18 mouse cellular contexts compared by ENCODE assay signal in the genomic region with DNA sequence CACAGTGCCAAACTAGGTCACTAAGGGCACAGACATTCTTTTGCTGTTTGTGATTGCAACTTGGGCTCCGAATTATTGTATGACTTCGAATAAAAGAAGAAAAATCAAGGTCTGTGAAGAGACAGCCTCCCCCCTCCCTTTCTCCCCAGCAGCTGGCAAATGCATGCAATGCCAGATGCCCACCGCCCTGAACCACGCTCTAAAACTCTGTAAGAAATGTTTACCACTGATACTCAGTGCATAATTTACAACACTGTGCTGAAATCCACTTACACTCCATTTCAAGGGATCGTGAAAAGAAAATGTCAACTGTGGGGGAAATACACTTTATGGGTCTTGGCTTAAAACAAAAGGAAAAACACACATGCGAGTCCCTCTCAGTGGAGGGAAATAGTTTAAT.
DNase-seq lines count a peak whose midpoint lies in the region; ATAC-seq and TF ChIP-seq lines count a peak whose summit lies in the region.
"Had no signal": no experiment of that assay in that cellular context is flagged by ENCODE, and none has a peak within 500 bp of the region (broad histone marks: within the 10 kb centered on the region; RNA-seq: fewer than 3 reads in every experiment).

No protein-coding gene starts in this region.

- peaks cover 43% of the 10 kb centered on the region for H3K4me1 ChIP-seq in hindbrain, embryonic 12.5 days
- peaks cover 12% of the 10 kb centered on the region for H3K4me1 ChIP-seq in hindbrain, embryonic 16.5 days (ENCODE audit: control insufficient read depth, insufficient read depth, low read depth, low read length)
- peaks cover 57% of the 10 kb centered on the region for H3K4me1 ChIP-seq in neural tube, embryonic 13.5 days (replicated peaks)
- H3K4me1 ChIP-seq in intestine, embryonic 15.5 days (replicated peaks) = peaks cover 34% of the 10 kb centered on the region
- H3K4me1 ChIP-seq in stomach, postnatal 0 days (replicated peaks; ENCODE audit: control insufficient read depth, insufficient read depth) = peaks cover 9% of the 10 kb centered on the region; the same call in 1 of the 2 replicates

- H3K36me3 ChIP-seq in hindbrain, embryonic 12.5 days = no peaks in the 10 kb centered on the region
- no peaks in the 10 kb centered on the region; the same call in 1 of the 2 replicates for H3K36me3 ChIP-seq in hindbrain, embryonic 16.5 days (ENCODE audit: control insufficient read depth, insufficient read depth, low read length)
- H3K36me3 ChIP-seq in neural tube, embryonic 13.5 days = no peaks in the 10 kb centered on the region
- H3K36me3 ChIP-seq in intestine, embryonic 15.5 days = no peaks in the 10 kb centered on the region
- no peaks in the 10 kb centered on the region for H3K36me3 ChIP-seq in stomach, postnatal 0 days (ENCODE audit: control insufficient read depth, insufficient read depth, low read length)
- H3K36me3 ChIP-seq: embryonic facial prominence, embryonic 15.5 days had no signal

- H3K9ac ChIP-seq in hindbrain, embryonic 12.5 days = no peak overlapping the region
- H3K9ac ChIP-seq in hindbrain, embryonic 16.5 days (ENCODE audit: low read depth, low read length) = no peak overlapping the region
- H3K9ac ChIP-seq in neural tube, embryonic 13.5 days = no peak overlapping the region
- no peak overlapping the region for H3K9ac ChIP-seq in intestine, embryonic 15.5 days
- no peak overlapping the region for H3K9ac ChIP-seq in stomach, postnatal 0 days (ENCODE audit: low read length)
- H3K9ac ChIP-seq: embryonic facial prominence, embryonic 15.5 days had no signal

- DNase-seq in neural tube, embryonic 10.5 days (ENCODE audit: extremely low spot score, low spot score) = no peak
- DNase-seq in stomach, postnatal 0 days (ENCODE audit: low spot score) = no peak
- DNase-seq in left cerebral cortex, postnatal 36 days (ENCODE audit: low spot score in 2 of 2) = no peak
- DNase-seq in ovary, adult 18-20 months (ENCODE audit: low spot score) = no peak
- DNase-seq: cerebellum, adult 8-10 months; gastrocnemius, postnatal 36 days; heart, postnatal 14 days; lung, adult 2 months; right cerebral cortex, postnatal 25 days; thymus, adult 2 months had no signal

- no peak for ATAC-seq in hindbrain, embryonic 12.5 days (ENCODE audit: low FRiP score)
- ATAC-seq in hindbrain, embryonic 16.5 days = no peak
- no peak for ATAC-seq in neural tube, embryonic 13.5 days (ENCODE audit: low read depth)
- ATAC-seq in intestine, embryonic 15.5 days = no peak
- ATAC-seq in stomach, postnatal 0 days (ENCODE audit: low FRiP score, low TSS enrichment) = no peak

- H3K4me3 ChIP-seq in hindbrain, embryonic 12.5 days = no peak overlapping the region
- no peak overlapping the region for H3K4me3 ChIP-seq in hindbrain, embryonic 16.5 days (ENCODE audit: low read length)
- H3K4me3 ChIP-seq in neural tube, embryonic 13.5 days = no peak overlapping the region
- no peak overlapping the region for H3K4me3 ChIP-seq in intestine, embryonic 15.5 days (replicated peaks)
- H3K4me3 ChIP-seq in stomach, postnatal 0 days (ENCODE audit: low read depth, low read length) = no peak overlapping the region
- H3K4me3 ChIP-seq: embryonic facial prominence, embryonic 15.5 days; heart, embryonic 10.5 days; left cerebral cortex, adult 2 months had no signal

- TF ChIP-seq CTCF in stomach, postnatal 0 days (IDR thresholded peaks at IDR 0.05; ENCODE audit: low read depth) = no peak

- intact Hi-C loops in left cerebral cortex, postnatal 36 days (cut with DNase I) = no loop called here

- H3K9me3 ChIP-seq in hindbrain, embryonic 12.5 days (replicated peaks) = no peaks in the 10 kb centered on the region
- no peaks in the 10 kb centered on the region for H3K9me3 ChIP-seq in hindbrain, embryonic 16.5 days (ENCODE audit: control insufficient read depth, low read length)
- no peaks in the 10 kb centered on the region for H3K9me3 ChIP-seq in neural tube, embryonic 13.5 days
- H3K9me3 ChIP-seq in intestine, embryonic 15.5 days = no peaks in the 10 kb centered on the region
- H3K9me3 ChIP-seq in stomach, postnatal 0 days (ENCODE audit: control insufficient read depth, low read length) = no peaks in the 10 kb centered on the region
- H3K9me3 ChIP-seq: embryonic facial prominence, embryonic 15.5 days; heart, embryonic 10.5 days had no signal

- H3K27ac ChIP-seq in hindbrain, embryonic 12.5 days = peak overlapping the region; percentile 44; the same call in 1 of the 2 replicates
- H3K27ac ChIP-seq in hindbrain, embryonic 16.5 days (ENCODE audit: low read depth, low read length) = no peak overlapping the region
- peak overlapping the region; percentile 75 for H3K27ac ChIP-seq in neural tube, embryonic 13.5 days (replicated peaks)
- peak overlapping the region; percentile 58 for H3K27ac ChIP-seq in intestine, embryonic 15.5 days
- H3K27ac ChIP-seq in stomach, postnatal 0 days (replicated peaks) = peak overlapping the region; percentile 59
- H3K27ac ChIP-seq: embryonic facial prominence, embryonic 15.5 days; heart, embryonic 10.5 days; left cerebral cortex, adult 2 months; macrophage had no signal

- no peak overlapping the region for H3K4me2 ChIP-seq in hindbrain, embryonic 12.5 days (replicated peaks)
- no peak overlapping the region for H3K4me2 ChIP-seq in hindbrain, embryonic 16.5 days (ENCODE audit: low read length)
- no peak overlapping the region for H3K4me2 ChIP-seq in neural tube, embryonic 13.5 days
- H3K4me2 ChIP-seq in intestine, embryonic 15.5 days (replicated peaks) = no peak overlapping the region
- H3K4me2 ChIP-seq in stomach, postnatal 0 days (replicated peaks; ENCODE audit: low read depth) = no peak overlapping the region
- H3K4me2 ChIP-seq: embryonic facial prominence, embryonic 15.5 days had no signal

- 81% methylated on average over 6 of the region's 6 CpGs for WGBS in hindbrain, embryonic 12.5 days
- WGBS in hindbrain, embryonic 16.5 days = 59% methylated on average over 6 of the region's 6 CpGs
- 48% methylated on average over 6 of the region's 6 CpGs for WGBS in neural tube, embryonic 13.5 days
- WGBS in intestine, embryonic 15.5 days = 61% methylated on average over 6 of the region's 6 CpGs
- 69% methylated on average over 6 of the region's 6 CpGs for WGBS in stomach, postnatal 0 days

- no peaks in the 10 kb centered on the region for H3K27me3 ChIP-seq in hindbrain, embryonic 12.5 days
- H3K27me3 ChIP-seq in hindbrain, embryonic 16.5 days (replicated peaks; ENCODE audit: control insufficient read depth, insufficient read depth, low read length) = no peaks in the 10 kb centered on the region
- H3K27me3 ChIP-seq in neural tube, embryonic 13.5 days = no peaks in the 10 kb centered on the region
- H3K27me3 ChIP-seq in intestine, embryonic 15.5 days (replicated peaks) = no peaks in the 10 kb centered on the region
- no peaks in the 10 kb centered on the region for H3K27me3 ChIP-seq in stomach, postnatal 0 days (ENCODE audit: control insufficient read depth, insufficient read depth, low read length)
- H3K27me3 ChIP-seq: embryonic facial prominence, embryonic 15.5 days had no signal

- no peak for TF ChIP-seq EP300 in stomach, postnatal 0 days (optimal IDR thresholded peaks at IDR 0.05)
